Mouse (Mus musculus) lung, embryonic 16.5 days (tissue): ENCODE results near the gene Uqcr11. TPM values are rescaled to one million over a fixed set of nuclear protein-coding genes. Genes with fewer than 3 reads are reported as not detected.

Source experiments
- ATAC-seq: fragments of 200-750 bp; cut with Nextera tagmentation; 2 replicates; pipeline ENCODE4 v1.8.0; 2017; ENCODE audit warnings: low read depth, mild to moderate bottlenecking, moderate library complexity
- H3K27ac ChIP-seq: fragments of 300-500 bp; sonication (generic); 2 replicates; pipeline ENCODE4 v1.5.1; 2014; ENCODE audit warnings: mild to moderate bottlenecking, control low read depth, low read length
- H3K27me3 ChIP-seq: fragments of 300-500 bp; sonication (generic); 2 replicates; pipeline ENCODE4 v1.6.1; 2014; ENCODE audit warnings: low read depth, low read length, mixed read lengths; ENCODE audit not compliant: control insufficient read depth, insufficient read depth
- H3K36me3 ChIP-seq: fragments of 300-500 bp; sonication (generic); 2 replicates; pipeline ENCODE4 v1.6.1; 2014; ENCODE audit warnings: low read length; ENCODE audit not compliant: control insufficient read depth, insufficient read depth
- H3K4me1 ChIP-seq: fragments of 300-500 bp; sonication (generic); replicated peaks from 2 replicates; pipeline ENCODE4 v1.6.1; 2014; ENCODE audit warnings: low read length, mixed read lengths; ENCODE audit not compliant: control insufficient read depth, insufficient read depth
- H3K4me2 ChIP-seq: fragments of 300-500 bp; sonication (generic); 2 replicates; pipeline ENCODE4 v1.6.1; 2014; ENCODE audit warnings: low read depth, low read length, control low read depth
- H3K4me3 ChIP-seq: fragments of 300-500 bp; sonication (generic); 2 replicates; pipeline ENCODE4 v1.5.1; 2014; ENCODE audit warnings: mild to moderate bottlenecking, low read length, control low read depth
- H3K9ac ChIP-seq: fragments of 300-500 bp; sonication (generic); 2 replicates; pipeline ENCODE4 v1.6.1; 2014; ENCODE audit warnings: low read length, control low read depth
- H3K9me3 ChIP-seq: fragments of 300-500 bp; sonication (generic); 2 replicates; pipeline ENCODE4 v1.6.1; 2016; ENCODE audit warnings: low read length; ENCODE audit not compliant: control insufficient read depth
- WGBS: fragments of 180-500 bp; shearing (Covaris S2); extraction: QIAGEN DNeasy Blood & Tissue Kit; methylation state at CpG from one replicate; pipeline ENCODE4 v1.1.7; 2014; 5-methylcytosine and 5-hydroxymethylcytosine counted together
- polyA plus RNA-seq: library from polyadenylated mRNA; unstranded; fragments of >200 nt; fragmentation: Nextera tagmentation; extraction: Ambion mirVana; gene quantifications from 2 replicates; pipeline ENCODE4 v1.2.1, GENCODE M21; 2015

Gene Uqcr11
- polyA plus RNA-seq, 1 experiment from 2014 or later: 618 TPM

DNA sequence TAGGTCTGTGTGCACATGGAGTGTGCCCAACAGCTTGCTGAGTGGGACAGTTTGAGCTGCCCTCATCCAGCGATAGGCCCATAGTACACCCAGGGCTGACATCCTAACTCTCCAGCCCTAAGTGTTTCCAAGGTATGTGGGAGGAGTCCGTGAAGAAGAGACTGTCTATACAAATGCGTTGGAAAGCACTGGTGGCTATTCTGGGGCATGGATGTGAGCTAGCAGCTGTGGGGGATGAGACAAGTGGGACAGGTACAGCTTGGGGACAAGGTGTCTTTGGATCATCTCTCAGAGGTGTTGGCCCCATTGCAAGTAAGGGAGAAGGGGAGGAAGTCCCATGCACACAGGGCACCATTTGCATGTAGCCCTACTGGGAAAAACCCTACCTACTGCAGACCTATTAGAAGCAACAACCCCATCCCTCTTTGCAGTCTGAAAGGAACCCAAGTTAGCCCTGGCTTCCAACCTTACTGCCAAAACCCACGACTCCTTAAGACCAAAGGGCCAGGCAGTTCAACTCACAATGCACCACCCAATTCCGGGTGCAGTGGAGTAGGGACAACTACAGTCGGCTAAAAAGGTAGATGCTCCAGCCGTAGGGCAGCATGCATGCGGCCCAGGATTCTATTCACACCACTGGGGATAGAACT, 9.0 kb downstream of the Uqcr11 start:
- H3K9ac ChIP-seq: peak overlapping the region; percentile 94
- peak overlapping the region; percentile 83 for H3K4me3 ChIP-seq
- H3K4me1 ChIP-seq: peaks cover 24% of the 10 kb centered on the region
- peak overlapping the region; percentile 94 for H3K4me2 ChIP-seq
- peaks cover 34% of the 10 kb centered on the region for H3K36me3 ChIP-seq
- no peaks in the 10 kb centered on the region for H3K27me3 ChIP-seq
- peak overlapping the region; percentile 99 for H3K27ac ChIP-seq
- no peak for ATAC-seq
- 30% methylated on average over 8 of the region's 8 CpGs for WGBS
- no peaks in the 10 kb centered on the region for H3K9me3 ChIP-seq

DNA sequence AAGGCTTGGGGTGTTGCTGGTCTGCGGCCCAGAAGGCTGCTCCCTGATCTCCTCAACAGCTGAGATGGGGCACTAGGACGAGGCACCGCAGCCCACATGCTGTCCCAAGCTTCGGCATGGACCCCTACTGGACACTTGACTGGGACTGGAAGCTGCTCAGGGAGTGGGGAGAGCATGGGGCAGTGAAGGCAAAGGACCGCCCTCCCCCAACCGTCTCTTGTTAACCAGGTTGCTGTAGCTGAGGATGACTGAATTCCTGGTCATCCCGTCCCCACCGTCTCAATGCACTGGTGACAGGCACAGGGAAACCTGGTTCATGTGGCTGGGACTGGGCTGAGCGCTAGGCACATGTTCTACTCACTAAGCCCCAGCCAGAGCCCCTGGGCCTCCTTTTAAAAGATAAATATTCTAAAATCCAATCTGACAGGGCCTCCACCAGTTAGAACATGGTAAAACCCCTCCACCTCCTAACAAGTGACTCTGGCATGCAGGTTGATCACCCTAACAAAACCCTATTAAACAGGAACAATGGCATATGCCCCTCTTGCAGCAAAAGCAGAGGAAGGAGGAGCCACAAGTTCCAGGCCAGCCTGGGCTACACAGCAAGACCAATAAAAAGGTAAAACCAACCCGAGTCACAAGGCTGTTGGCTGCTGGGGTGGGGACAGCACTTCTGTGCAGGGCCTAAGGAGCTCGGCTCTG, 9.7 kb downstream of the Uqcr11 start:
- peak overlapping the region; percentile 94 for H3K4me2 ChIP-seq
- no peaks in the 10 kb centered on the region for H3K9me3 ChIP-seq
- peaks cover 24% of the 10 kb centered on the region for H3K4me1 ChIP-seq
- H3K27ac ChIP-seq: 0 out of 2 replicates have a peak overlapping the region, but pooled peaks have one; percentile 99
- peak overlapping the region; percentile 83 for H3K4me3 ChIP-seq
- 83% methylated on average over 11 of the region's 11 CpGs for WGBS
- H3K36me3 ChIP-seq: peaks cover 35% of the 10 kb centered on the region
- no peaks in the 10 kb centered on the region for H3K27me3 ChIP-seq
- no peak for ATAC-seq
- H3K9ac ChIP-seq: peak overlapping the region; percentile 94

- H3K4me3 ChIP-seq: no peak overlapping the region
- H3K9ac ChIP-seq: no peak overlapping the region
- H3K4me2 ChIP-seq: no peak overlapping the region
- H3K27ac ChIP-seq: no peak overlapping the region
- peaks cover 16% of the 10 kb centered on the region for H3K4me1 ChIP-seq
- no peaks in the 10 kb centered on the region for H3K9me3 ChIP-seq
- whole genome bisulfite sequencing: 94% methylated on average over 35 of the region's 35 CpGs
- peaks cover 47% of the 10 kb centered on the region for H3K36me3 ChIP-seq
- H3K27me3 ChIP-seq: no peaks in the 10 kb centered on the region
- ATAC-seq: no peak
Observed at GRCm38 (mm10) chr10:80395025-80395627, 11.5 kb downstream of the Uqcr11 start.

GRCm38 (mm10) chr10:80392687-80393086, 13.9 kb downstream of the Uqcr11 start:
- H3K27me3 ChIP-seq: no peaks in the 10 kb centered on the region
- H3K27ac ChIP-seq: no peak overlapping the region
- WGBS: 84% methylated on average over 5 of the region's 5 CpGs
- H3K36me3 ChIP-seq: peaks cover 47% of the 10 kb centered on the region
- no peaks in the 10 kb centered on the region for H3K9me3 ChIP-seq
- H3K4me1 ChIP-seq: peaks cover 19% of the 10 kb centered on the region
- no peak overlapping the region for H3K4me2 ChIP-seq
- no peak overlapping the region for H3K9ac ChIP-seq
- H3K4me3 ChIP-seq: no peak overlapping the region
- no peak for ATAC-seq

DNA sequence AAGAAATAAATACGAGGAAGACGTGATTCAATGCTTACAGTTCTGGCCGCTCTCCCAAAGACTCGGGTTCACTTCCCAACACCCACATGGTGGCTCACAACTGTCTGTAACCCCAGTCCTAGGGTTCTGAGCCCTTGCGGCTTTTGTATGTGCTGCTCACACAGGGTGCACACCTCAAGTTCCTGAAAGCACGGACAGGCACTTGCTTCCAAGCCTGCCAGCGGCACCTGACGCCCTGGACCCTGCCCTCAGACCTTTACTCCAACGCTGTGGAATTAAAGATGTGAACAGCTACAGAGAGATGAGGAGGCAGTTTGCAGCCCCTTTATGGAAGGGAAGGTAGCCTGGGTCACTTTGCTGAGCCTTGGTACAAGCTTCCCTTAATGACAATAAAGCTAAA, 15.9 kb downstream of the Uqcr11 start:
- no peaks in the 10 kb centered on the region for H3K27me3 ChIP-seq
- ATAC-seq: no peak
- H3K4me3 ChIP-seq: no peak overlapping the region
- no peak overlapping the region for H3K4me2 ChIP-seq
- H3K9ac ChIP-seq: no peak overlapping the region
- no peaks in the 10 kb centered on the region for H3K9me3 ChIP-seq
- H3K4me1 ChIP-seq: peaks cover 9% of the 10 kb centered on the region
- peaks cover 47% of the 10 kb centered on the region for H3K36me3 ChIP-seq
- WGBS: 75% methylated on average over 9 of the region's 9 CpGs
- no peak overlapping the region for H3K27ac ChIP-seq

- Histone ChIP-seq H3K4me1 (peaks cover 22% of the 10 kb centered on the region), H3K9me3 (no peaks in the 10 kb centered on the region), H3K9ac (no peak overlapping the region), H3K36me3 (peaks cover 35% of the 10 kb centered on the region), H3K4me3 (no peak overlapping the region), H3K27me3 (no peaks in the 10 kb centered on the region), H3K27ac (no peak overlapping the region), H3K4me2 (no peak overlapping the region)
- no peak for ATAC-seq
- 64% methylated on average over 4 of the region's 4 CpGs for WGBS
Observed at GRCm38 (mm10) chr10:80389185-80389708, 17.4 kb downstream of the Uqcr11 start.

DNA sequence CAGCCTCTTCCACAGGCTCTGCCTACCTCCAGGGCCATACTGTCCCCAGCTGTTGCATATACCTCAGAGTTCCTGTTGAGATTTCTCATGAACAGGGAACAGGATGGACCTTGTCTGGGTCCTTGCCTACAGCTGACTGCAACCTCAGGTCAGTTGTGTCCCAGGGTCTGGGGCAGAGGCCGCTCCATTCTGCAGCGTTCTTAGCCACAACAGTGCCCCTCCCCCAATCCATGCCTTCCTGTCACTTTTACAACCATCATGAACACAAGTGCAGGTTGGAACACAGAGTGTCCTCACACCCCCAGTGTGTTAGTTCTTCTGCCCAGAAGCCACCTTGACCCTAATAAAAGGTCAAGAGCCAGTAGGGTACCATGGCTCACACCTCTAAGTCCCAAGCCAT, 17.9 kb downstream of the Uqcr11 start:
- Histone ChIP-seq H3K9me3 (no peaks in the 10 kb centered on the region), H3K9ac (peak overlapping the region; percentile 79; the same call in 1 of the 2 replicates), H3K36me3 (peaks cover 30% of the 10 kb centered on the region), H3K27ac (no peak overlapping the region), H3K4me3 (no peak overlapping the region), H3K4me2 (0 out of 2 replicates have a peak overlapping the region, but pooled peaks have one; percentile 97), H3K4me1 (peaks cover 27% of the 10 kb centered on the region), H3K27me3 (no peaks in the 10 kb centered on the region)
- no peak for ATAC-seq
- 16% methylated on average over 2 of the region's 2 CpGs for WGBS

DNA sequence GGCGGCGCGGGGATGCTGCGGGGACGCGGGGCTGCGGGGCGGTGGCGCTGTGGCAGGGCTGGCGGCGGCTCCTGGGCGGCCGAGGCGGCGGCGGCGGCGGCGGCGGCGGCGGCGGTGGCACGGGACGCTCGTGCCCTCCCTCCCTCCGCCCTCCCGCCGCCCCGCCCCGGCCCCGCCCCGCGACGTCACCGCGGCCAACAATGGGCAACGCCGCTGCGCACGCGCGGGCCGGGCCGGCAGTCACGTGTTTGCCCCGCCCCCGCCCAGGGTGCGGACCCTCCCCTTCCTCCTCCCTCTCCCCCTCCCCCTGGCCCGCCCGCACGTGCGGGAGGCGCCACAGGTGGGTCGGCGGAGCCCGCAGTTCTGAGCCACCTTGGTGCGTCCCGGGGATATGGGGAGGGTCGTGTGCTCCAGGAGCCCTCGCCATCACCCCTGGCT, 19.1 kb downstream of the Uqcr11 start, which contains the start of gene Mex3d:
Gene Mex3d (minus strand): TSS at position 138 of the 438 bp plus-strand sequence.
- H3K36me3 ChIP-seq: peaks cover 18% of the 10 kb centered on the region

More for the DNA sequence above, 19.1 kb downstream of the Uqcr11 start, which contains the start of gene Mex3d:
- ATAC-seq: peak; percentile 75
- H3K27me3 ChIP-seq: no peaks in the 10 kb centered on the region
- H3K27ac ChIP-seq: peak within 1 kb of the TSS; percentile 92
- H3K4me1 ChIP-seq: peaks cover 29% of the 10 kb centered on the region
- H3K4me3 ChIP-seq: peak within 1 kb of the TSS; percentile 84
- no peaks in the 10 kb centered on the region for H3K9me3 ChIP-seq
- peak within 1 kb of the TSS; percentile 97 for H3K4me2 ChIP-seq
- 0% methylated on average over 5 of the region's 61 CpGs for WGBS
- peak within 1 kb of the TSS; percentile 87 for H3K9ac ChIP-seq
